11 mouse cellular contexts compared by ENCODE assay signal in the genomic region with DNA sequence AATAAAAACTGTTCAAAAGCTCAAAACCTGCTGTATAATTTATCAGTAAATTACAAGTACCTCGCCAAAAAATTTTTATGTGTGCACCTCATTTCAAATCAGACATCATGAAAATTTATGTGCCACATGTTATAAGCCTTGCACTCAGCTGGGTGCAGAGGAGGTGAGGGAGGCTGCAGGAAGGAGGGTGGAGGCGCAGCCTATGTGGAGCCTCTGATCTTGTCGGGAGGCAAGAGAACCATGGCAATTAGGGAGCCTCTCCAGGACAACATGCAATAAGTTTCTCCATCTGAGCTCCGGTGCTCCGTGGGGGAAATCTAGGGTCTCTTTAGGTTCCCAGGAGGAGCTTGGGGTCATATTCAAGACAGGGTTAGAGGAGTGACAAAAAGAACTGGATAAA. TPM values are rescaled to one million over a fixed set of nuclear protein-coding genes. Genes with fewer than 3 reads are reported as not detected.
A peak's percentile ranks its signal among the peaks of the same experiment; 100 is the strongest.
DNase-seq lines count a peak whose midpoint lies in the region; ATAC-seq and TF ChIP-seq lines count a peak whose summit lies in the region.
"Had no signal": no experiment of that assay in that cellular context is flagged by ENCODE, and none has a peak within 500 bp of the region (broad histone marks: within the 10 kb centered on the region; RNA-seq: fewer than 3 reads in every experiment).

No protein-coding gene starts in this region.

- H3K27ac ChIP-seq in heart, embryonic 14.5 days (replicated peaks in 1 of 2; ENCODE audit: control insufficient read depth in 1 of 2, insufficient read depth in 1 of 2, low read depth in 2 of 2, low read length in 2 of 2): no peak overlapping the region
- H3K27ac ChIP-seq in neural tube, embryonic 14.5 days (ENCODE audit: low read depth, low read length): no peak overlapping the region
- H3K27ac ChIP-seq in neural tube, embryonic 15.5 days (replicated peaks): no peak overlapping the region
- no peak overlapping the region for H3K27ac ChIP-seq in limb, embryonic 13.5 days
- no peak overlapping the region for H3K27ac ChIP-seq in stomach, postnatal 0 days (replicated peaks)
- H3K27ac ChIP-seq in forebrain, embryonic 16.5 days (ENCODE audit: low read length): no peak overlapping the region

- H3K9ac ChIP-seq in heart, embryonic 14.5 days (ENCODE audit: low read length): no peak overlapping the region
- no peak overlapping the region for H3K9ac ChIP-seq in neural tube, embryonic 14.5 days (replicated peaks; ENCODE audit: low read depth, low read length)
- no peak overlapping the region for H3K9ac ChIP-seq in neural tube, embryonic 15.5 days (replicated peaks)
- H3K9ac ChIP-seq in limb, embryonic 13.5 days: no peak overlapping the region
- H3K9ac ChIP-seq in stomach, postnatal 0 days (ENCODE audit: low read length): no peak overlapping the region
- H3K9ac ChIP-seq in forebrain, embryonic 16.5 days (replicated peaks; ENCODE audit: low read depth, low read length): no peak overlapping the region

- no peak for TF ChIP-seq CTCF in stomach, postnatal 0 days (IDR thresholded peaks at IDR 0.05; ENCODE audit: low read depth)

- no peaks in the 10 kb centered on the region for H3K9me3 ChIP-seq in heart, embryonic 14.5 days (ENCODE audit: control insufficient read depth, low read length)
- H3K9me3 ChIP-seq in neural tube, embryonic 14.5 days (ENCODE audit: control insufficient read depth, low read length): no peaks in the 10 kb centered on the region
- no peaks in the 10 kb centered on the region for H3K9me3 ChIP-seq in neural tube, embryonic 15.5 days (replicated peaks)
- no peaks in the 10 kb centered on the region for H3K9me3 ChIP-seq in limb, embryonic 13.5 days
- H3K9me3 ChIP-seq in stomach, postnatal 0 days (ENCODE audit: control insufficient read depth, low read length): no peaks in the 10 kb centered on the region
- no peaks in the 10 kb centered on the region for H3K9me3 ChIP-seq in forebrain, embryonic 16.5 days (ENCODE audit: control insufficient read depth, low read length)

- DNase-seq in heart, adult 18-20 months: no peak
- no peak for DNase-seq in stomach, postnatal 0 days (ENCODE audit: low spot score)
- DNase-seq in retina, postnatal 1 day: no peak
- DNase-seq: cerebellum, postnatal 25 days; gastrocnemius, postnatal 10 days had no signal

- H3K27me3 ChIP-seq in heart, embryonic 14.5 days (ENCODE audit: control insufficient read depth, insufficient read depth, low read length): no peaks in the 10 kb centered on the region
- no peaks in the 10 kb centered on the region for H3K27me3 ChIP-seq in neural tube, embryonic 14.5 days (ENCODE audit: control insufficient read depth, insufficient read depth, low read length)
- H3K27me3 ChIP-seq in neural tube, embryonic 15.5 days (replicated peaks): no peaks in the 10 kb centered on the region
- peaks cover 14% of the 10 kb centered on the region; the same call in 1 of the 2 replicates for H3K27me3 ChIP-seq in limb, embryonic 13.5 days
- no peaks in the 10 kb centered on the region for H3K27me3 ChIP-seq in stomach, postnatal 0 days (ENCODE audit: control insufficient read depth, insufficient read depth, low read length)
- no peaks in the 10 kb centered on the region; the same call in 1 of the 2 replicates for H3K27me3 ChIP-seq in forebrain, embryonic 16.5 days (replicated peaks; ENCODE audit: control insufficient read depth, insufficient read depth, low read length)

- 54% methylated on average over 5 of the region's 5 CpGs for WGBS in heart, embryonic 14.5 days
- 26% methylated on average over 5 of the region's 5 CpGs for WGBS in neural tube, embryonic 14.5 days
- WGBS in neural tube, embryonic 15.5 days: 31% methylated on average over 5 of the region's 5 CpGs
- WGBS in limb, embryonic 13.5 days: 14% methylated on average over 5 of the region's 5 CpGs
- 50% methylated on average over 5 of the region's 5 CpGs for WGBS in stomach, postnatal 0 days
- 56% methylated on average over 5 of the region's 5 CpGs for WGBS in forebrain, embryonic 16.5 days

- no peak for ATAC-seq in heart, embryonic 14.5 days (ENCODE audit: insufficient number of reproducible peaks, insufficient read depth, low FRiP score, low read depth)
- ATAC-seq in neural tube, embryonic 14.5 days (ENCODE audit: low read depth): peak; percentile 56; the same call in 1 of the 2 replicates
- ATAC-seq in neural tube, embryonic 15.5 days (ENCODE audit: low FRiP score): no peak
- no peak for ATAC-seq in limb, embryonic 13.5 days (ENCODE audit: low FRiP score, low read depth)
- no peak for ATAC-seq in stomach, postnatal 0 days (ENCODE audit: low FRiP score, low TSS enrichment)
- ATAC-seq in forebrain, embryonic 16.5 days: no peak

- no peak overlapping the region for H3K4me3 ChIP-seq in heart, embryonic 14.5 days (ENCODE audit: control insufficient read depth in 1 of 2, insufficient read depth in 1 of 2, low read depth in 1 of 2, low read length in 2 of 2)
- no peak overlapping the region for H3K4me3 ChIP-seq in neural tube, embryonic 14.5 days (ENCODE audit: low read depth, low read length)
- H3K4me3 ChIP-seq in neural tube, embryonic 15.5 days (replicated peaks): no peak overlapping the region
- H3K4me3 ChIP-seq in limb, embryonic 13.5 days: no peak overlapping the region
- no peak overlapping the region for H3K4me3 ChIP-seq in stomach, postnatal 0 days (ENCODE audit: low read depth, low read length)
- H3K4me3 ChIP-seq in forebrain, embryonic 16.5 days (replicated peaks; ENCODE audit: low read length): no peak overlapping the region

- peak overlapping the region; percentile 58 for H3K4me2 ChIP-seq in heart, embryonic 14.5 days (ENCODE audit: low read length)
- H3K4me2 ChIP-seq in neural tube, embryonic 14.5 days (ENCODE audit: low read depth, low read length): no peak overlapping the region
- H3K4me2 ChIP-seq in neural tube, embryonic 15.5 days: no peak overlapping the region
- peak overlapping the region; percentile 46 for H3K4me2 ChIP-seq in limb, embryonic 13.5 days (replicated peaks)
- peak overlapping the region; percentile 5; the same call in 1 of the 2 replicates for H3K4me2 ChIP-seq in stomach, postnatal 0 days (replicated peaks; ENCODE audit: low read depth)
- H3K4me2 ChIP-seq in forebrain, embryonic 16.5 days (ENCODE audit: low read length): no peak overlapping the region

- no peaks in the 10 kb centered on the region for H3K36me3 ChIP-seq in heart, embryonic 14.5 days (ENCODE audit: control insufficient read depth, insufficient read depth, low read length)
- H3K36me3 ChIP-seq in neural tube, embryonic 14.5 days (ENCODE audit: control insufficient read depth, insufficient read depth, low read length): no peaks in the 10 kb centered on the region
- no peaks in the 10 kb centered on the region for H3K36me3 ChIP-seq in neural tube, embryonic 15.5 days
- no peaks in the 10 kb centered on the region for H3K36me3 ChIP-seq in limb, embryonic 13.5 days
- H3K36me3 ChIP-seq in stomach, postnatal 0 days (ENCODE audit: control insufficient read depth, insufficient read depth, low read length): no peaks in the 10 kb centered on the region
- no peaks in the 10 kb centered on the region for H3K36me3 ChIP-seq in forebrain, embryonic 16.5 days (ENCODE audit: control insufficient read depth, insufficient read depth)

- H3K4me1 ChIP-seq in heart, embryonic 14.5 days (ENCODE audit: control insufficient read depth in 2 of 2, insufficient read depth in 2 of 2, low read length in 2 of 2): peaks cover 11 to 20% of the 10 kb centered on the region in 2 experiments
- peaks cover 7% of the 10 kb centered on the region; the same call in 1 of the 2 replicates for H3K4me1 ChIP-seq in neural tube, embryonic 14.5 days (ENCODE audit: control insufficient read depth, insufficient read depth, low read length)
- peaks cover 11% of the 10 kb centered on the region for H3K4me1 ChIP-seq in neural tube, embryonic 15.5 days
- H3K4me1 ChIP-seq in limb, embryonic 13.5 days: peaks cover 16% of the 10 kb centered on the region
- H3K4me1 ChIP-seq in stomach, postnatal 0 days (replicated peaks; ENCODE audit: control insufficient read depth, insufficient read depth): no peaks in the 10 kb centered on the region
- H3K4me1 ChIP-seq in forebrain, embryonic 16.5 days (replicated peaks; ENCODE audit: control insufficient read depth, insufficient read depth, low read length): peaks cover 8% of the 10 kb centered on the region

- no peak for TF ChIP-seq EP300 in stomach, postnatal 0 days (optimal IDR thresholded peaks at IDR 0.05)

RNA-seq across cellular contexts. Expression of gene Siae, which starts 12.0 kb away (rescaled TPM):
- polyA plus RNA-seq in heart, embryonic 14.5 days (2014; fragmentation: Nextera tagmentation; extraction: Ambion mirVana): 12.0 and 12.7 TPM in 2 replicates
- 1 to 10 TPM; 8.3 to 9.1 TPM for total RNA-seq in heart, adult 18-20 months (2021)
- 12.1 and 12.4 TPM in 2 replicates for polyA plus RNA-seq in neural tube, embryonic 14.5 days (2014; fragmentation: Nextera tagmentation; extraction: Ambion mirVana)
- 13.3 and 14.9 TPM in 2 replicates for polyA plus RNA-seq in neural tube, embryonic 15.5 days (2015; fragmentation: Nextera tagmentation; extraction: Ambion mirVana)
- 6.7 and 7.8 TPM in 2 replicates for polyA plus RNA-seq in limb, embryonic 13.5 days (2015; fragmentation: Nextera tagmentation; extraction: Ambion mirVana)
- 6.9 and 7.7 TPM in 2 replicates for polyA plus RNA-seq in stomach, postnatal 0 days (2015; fragmentation: Nextera tagmentation; extraction: Ambion mirVana)
- 9.2 and 9.4 TPM in 2 replicates for polyA plus RNA-seq in forebrain, embryonic 16.5 days (2015; fragmentation: Nextera tagmentation; extraction: Ambion mirVana)
- polyA plus RNA-seq: erythroblast, embryonic 14.5 days had no signal

RNA-seq across cellular contexts. Expression of gene Nrgn, which starts 14.8 kb away (rescaled TPM):
- polyA plus RNA-seq in heart, embryonic 14.5 days (2014; fragmentation: Nextera tagmentation; extraction: Ambion mirVana): 3.5 and 3.8 TPM in 2 replicates
- 1 to 10 TPM; 5.7 to 6.2 TPM for total RNA-seq in heart, adult 18-20 months (2021)
- polyA plus RNA-seq in neural tube, embryonic 14.5 days (2014; fragmentation: Nextera tagmentation; extraction: Ambion mirVana): 3.5 and 6.9 TPM in 2 replicates
- 3.8 and 6.9 TPM in 2 replicates for polyA plus RNA-seq in neural tube, embryonic 15.5 days (2015; fragmentation: Nextera tagmentation; extraction: Ambion mirVana)
- polyA plus RNA-seq in limb, embryonic 13.5 days (2015; fragmentation: Nextera tagmentation; extraction: Ambion mirVana): 7.9 and 8.6 TPM in 2 replicates
- polyA plus RNA-seq in stomach, postnatal 0 days (2015; fragmentation: Nextera tagmentation; extraction: Ambion mirVana): 2.3 and 2.6 TPM in 2 replicates
- polyA plus RNA-seq in forebrain, embryonic 16.5 days (2015; fragmentation: Nextera tagmentation; extraction: Ambion mirVana): 19.0 and 25.9 TPM in 2 replicates

RNA-seq across cellular contexts. Expression of gene Vsig2, which starts 28.4 kb away (rescaled TPM):
- polyA plus RNA-seq in heart, embryonic 14.5 days (2014; fragmentation: Nextera tagmentation; extraction: Ambion mirVana): 0.74 and 1.6 TPM in 2 replicates
- total RNA-seq in heart, adult 18-20 months (2021): 1 to 10 TPM; 3.9 to 4.9 TPM
- 0.76 and 1.1 TPM in 2 replicates for polyA plus RNA-seq in neural tube, embryonic 14.5 days (2014; fragmentation: Nextera tagmentation; extraction: Ambion mirVana)
- 0.54 and 0.91 TPM in 2 replicates for polyA plus RNA-seq in neural tube, embryonic 15.5 days (2015; fragmentation: Nextera tagmentation; extraction: Ambion mirVana)
- 0.57 and 1.1 TPM in 2 replicates for polyA plus RNA-seq in limb, embryonic 13.5 days (2015; fragmentation: Nextera tagmentation; extraction: Ambion mirVana)
- polyA plus RNA-seq in stomach, postnatal 0 days (2015; fragmentation: Nextera tagmentation; extraction: Ambion mirVana): 350 and 369 TPM in 2 replicates
- polyA plus RNA-seq in forebrain, embryonic 16.5 days (2015; fragmentation: Nextera tagmentation; extraction: Ambion mirVana): 0.86 and 0.89 TPM in 2 replicates
- polyA plus RNA-seq: erythroblast, embryonic 14.5 days had no signal

RNA-seq across cellular contexts. Expression of gene Esam, which starts 39.6 kb away (rescaled TPM):
- polyA plus RNA-seq in heart, embryonic 14.5 days (2014; fragmentation: Nextera tagmentation; extraction: Ambion mirVana): 78.2 and 81.9 TPM in 2 replicates
- total RNA-seq in heart, adult 18-20 months (2021): 10 to 100 TPM; 67.1 to 69.5 TPM
- polyA plus RNA-seq in neural tube, embryonic 14.5 days (2014; fragmentation: Nextera tagmentation; extraction: Ambion mirVana): 24.0 and 42.5 TPM in 2 replicates
- polyA plus RNA-seq in neural tube, embryonic 15.5 days (2015; fragmentation: Nextera tagmentation; extraction: Ambion mirVana): 42.2 and 47.0 TPM in 2 replicates
- polyA plus RNA-seq in limb, embryonic 13.5 days (2015; fragmentation: Nextera tagmentation; extraction: Ambion mirVana): 39.3 and 39.5 TPM in 2 replicates
- 28.2 and 30.5 TPM in 2 replicates for polyA plus RNA-seq in stomach, postnatal 0 days (2015; fragmentation: Nextera tagmentation; extraction: Ambion mirVana)
- 42.4 and 44.6 TPM in 2 replicates for polyA plus RNA-seq in forebrain, embryonic 16.5 days (2015; fragmentation: Nextera tagmentation; extraction: Ambion mirVana)
- polyA plus RNA-seq: erythroblast, embryonic 14.5 days had no signal

RNA-seq across cellular contexts. Expression of gene Spa17, which starts 46.1 kb away (rescaled TPM):
- 6.6 and 7.3 TPM in 2 replicates for polyA plus RNA-seq in heart, embryonic 14.5 days (2014; fragmentation: Nextera tagmentation; extraction: Ambion mirVana)
- 1 to 10 TPM; 1.3 to 1.7 TPM for total RNA-seq in heart, adult 18-20 months (2021)
- polyA plus RNA-seq in neural tube, embryonic 14.5 days (2014; fragmentation: Nextera tagmentation; extraction: Ambion mirVana): 10.5 and 11.2 TPM in 2 replicates
- polyA plus RNA-seq in neural tube, embryonic 15.5 days (2015; fragmentation: Nextera tagmentation; extraction: Ambion mirVana): 7.4 and 11.0 TPM in 2 replicates
- polyA plus RNA-seq in limb, embryonic 13.5 days (2015; fragmentation: Nextera tagmentation; extraction: Ambion mirVana): 5.1 and 6.0 TPM in 2 replicates
- polyA plus RNA-seq in stomach, postnatal 0 days (2015; fragmentation: Nextera tagmentation; extraction: Ambion mirVana): 3.4 and 4.0 TPM in 2 replicates
- polyA plus RNA-seq in forebrain, embryonic 16.5 days (2015; fragmentation: Nextera tagmentation; extraction: Ambion mirVana): 6.1 and 6.9 TPM in 2 replicates

Comparison
In these comparisons a context has a peak if more than half of its experiments do, and no peak if none do; other contexts are left out.
1. H3K4me2 ChIP-seq: peak in heart, embryonic 14.5 days (single experiment), limb, embryonic 13.5 days (single experiment) and stomach, postnatal 0 days (single experiment); none in neural tube, embryonic 14.5 days (single experiment), neural tube, embryonic 15.5 days (single experiment) and forebrain, embryonic 16.5 days (single experiment).
2. RNA of gene Vsig2, which starts 28.4 kb away (polyA plus RNA-seq): 350 to 369 TPM in stomach, postnatal 0 days; 0.57 to 1.1 TPM in limb, embryonic 13.5 days, 0.86 to 0.89 TPM in forebrain, embryonic 16.5 days, 0.76 to 1.1 TPM in neural tube, embryonic 14.5 days, 0.74 to 1.6 TPM in heart, embryonic 14.5 days and 0.54 to 0.91 TPM in neural tube, embryonic 15.5 days; every median in the first group is over 100 times any median in the second.